Comparison of ENCODE assay signal across 8 mouse cellular contexts in genomic region chr1:64532589-64533470, GRCm38 (mm10). TPM values are rescaled to one million over a fixed set of nuclear protein-coding genes. Genes with fewer than 3 reads are reported as not detected.
DNase-seq lines count a peak whose midpoint lies in the region; ATAC-seq lines count a peak whose summit lies in the region.

Creb1 (plus strand) TSS chr1:64532645.

- H3K9ac ChIP-seq in heart, embryonic 14.5 days (ENCODE audit: low read length) = peak within 1 kb of the TSS; percentile 99
- H3K9ac ChIP-seq in liver, embryonic 13.5 days = peak within 1 kb of the TSS; percentile 96
- peak within 1 kb of the TSS; percentile 99 for H3K9ac ChIP-seq in stomach, embryonic 16.5 days (ENCODE audit: low read length)

- H3K27me3 ChIP-seq in heart, embryonic 14.5 days (ENCODE audit: control insufficient read depth, insufficient read depth, low read length) = no peaks in the 10 kb centered on the region
- H3K27me3 ChIP-seq in liver, embryonic 13.5 days = no peaks in the 10 kb centered on the region
- no peaks in the 10 kb centered on the region for H3K27me3 ChIP-seq in stomach, embryonic 16.5 days (ENCODE audit: control insufficient read depth, insufficient read depth, low read length)

- peak within 1 kb of the TSS; percentile 98 to 100 for H3K27ac ChIP-seq in heart, embryonic 14.5 days (replicated peaks in 1 of 2; ENCODE audit: control insufficient read depth in 1 of 2, insufficient read depth in 1 of 2, low read depth in 2 of 2, low read length in 2 of 2)
- peak within 1 kb of the TSS; percentile 99 for H3K27ac ChIP-seq in liver, embryonic 13.5 days
- peak within 1 kb of the TSS; percentile 100 for H3K27ac ChIP-seq in stomach, embryonic 16.5 days (ENCODE audit: low read length)

- peak; percentile 93 for DNase-seq in c-Kit-negative CD71-positive TER-119-positive erythroid progenitor cells, embryonic 14.5 days (ENCODE audit: low read depth, low spot score)
- peak; percentile 96 for DNase-seq in fibroblast of lung, adult 2 months (ENCODE audit: low read depth)
- peak; percentile 98 for DNase-seq in kidney, postnatal 14 days
- peak; percentile 96 for DNase-seq in liver, embryonic 13.5 days
- peak; percentile 99 for DNase-seq in neural tube, embryonic 10.5 days (ENCODE audit: extremely low spot score, low spot score)

- peaks cover 0 to 24% of the 10 kb centered on the region in 2 experiments; a peak in 2 of 4 replicates for H3K4me1 ChIP-seq in heart, embryonic 14.5 days (ENCODE audit: control insufficient read depth in 2 of 2, insufficient read depth in 2 of 2, low read length in 2 of 2)
- peaks cover 46% of the 10 kb centered on the region for H3K4me1 ChIP-seq in liver, embryonic 13.5 days (replicated peaks)
- H3K4me1 ChIP-seq in stomach, embryonic 16.5 days (ENCODE audit: control insufficient read depth, insufficient read depth, low read length) = peaks cover 11% of the 10 kb centered on the region

- peak; percentile 68 for ATAC-seq in CD4-positive, CD25-positive, alpha-beta regulatory T cell, adult 4 months
- peak; percentile 96 for ATAC-seq in heart, embryonic 14.5 days (ENCODE audit: insufficient number of reproducible peaks, insufficient read depth, low FRiP score, low read depth)
- peak; percentile 93 for ATAC-seq in liver, embryonic 13.5 days (ENCODE audit: low read depth)
- ATAC-seq in stomach, embryonic 16.5 days (ENCODE audit: insufficient read depth, low FRiP score) = peak; percentile 97

- peak within 1 kb of the TSS; percentile 90 to 99 for H3K4me3 ChIP-seq in heart, embryonic 14.5 days (ENCODE audit: control insufficient read depth in 1 of 2, insufficient read depth in 1 of 2, low read depth in 1 of 2, low read length in 2 of 2)
- peak within 1 kb of the TSS; percentile 90 for H3K4me3 ChIP-seq in liver, embryonic 13.5 days (replicated peaks)
- H3K4me3 ChIP-seq in stomach, embryonic 16.5 days (replicated peaks; ENCODE audit: low read length) = peak within 1 kb of the TSS; percentile 94

- H3K4me2 ChIP-seq in heart, embryonic 14.5 days (ENCODE audit: low read length) = peak within 1 kb of the TSS; percentile 90
- peak within 1 kb of the TSS; percentile 94 for H3K4me2 ChIP-seq in liver, embryonic 13.5 days
- peak within 1 kb of the TSS; percentile 97 for H3K4me2 ChIP-seq in stomach, embryonic 16.5 days (ENCODE audit: low read depth, low read length)

- H3K36me3 ChIP-seq in heart, embryonic 14.5 days (ENCODE audit: control insufficient read depth, insufficient read depth, low read length) = no peaks in the 10 kb centered on the region
- peaks cover 5% of the 10 kb centered on the region; the same call in 1 of the 2 replicates for H3K36me3 ChIP-seq in liver, embryonic 13.5 days
- H3K36me3 ChIP-seq in stomach, embryonic 16.5 days (ENCODE audit: control insufficient read depth, insufficient read depth, low read length) = peaks cover 4% of the 10 kb centered on the region; the same call in 1 of the 2 replicates

- WGBS in heart, embryonic 14.5 days = under 1% methylated on average over 106 of the region's 119 CpGs
- under 1% methylated on average over 89 of the region's 119 CpGs for WGBS in liver, embryonic 13.5 days (ENCODE audit: insufficient replicate concordance)
- under 1% methylated on average over 92 of the region's 119 CpGs for WGBS in stomach, embryonic 16.5 days

- 0 out of 2 replicates have a peak, but pooled peaks cover 4% of the 10 kb centered on the region for H3K9me3 ChIP-seq in heart, embryonic 14.5 days (ENCODE audit: control insufficient read depth, low read length)
- no peaks in the 10 kb centered on the region for H3K9me3 ChIP-seq in liver, embryonic 13.5 days (replicated peaks)
- peaks cover 4% of the 10 kb centered on the region; the same call in 1 of the 2 replicates for H3K9me3 ChIP-seq in stomach, embryonic 16.5 days (replicated peaks; ENCODE audit: control insufficient read depth, low read length)

RNA-seq across cellular contexts. Expression of gene Creb1, which starts in this region (rescaled TPM):
- polyA plus RNA-seq in CD4-positive, CD25-positive, alpha-beta regulatory T cell, adult 4 months (2017; shearing (Covaris generic)) = 10 to 100 TPM; 52.8 to 54.4 TPM
- polyA plus RNA-seq in heart, embryonic 14.5 days (2014; fragmentation: Nextera tagmentation; extraction: Ambion mirVana) = 30.5 and 32.0 TPM in 2 replicates
- 11.4 and 15.2 TPM in 2 replicates for polyA plus RNA-seq in liver, embryonic 13.5 days (2015; fragmentation: Nextera tagmentation; extraction: Ambion mirVana)
- 27.5 and 30.6 TPM in 2 replicates for polyA plus RNA-seq in stomach, embryonic 16.5 days (2015; fragmentation: Nextera tagmentation; extraction: Ambion mirVana)

Comparison
In these comparisons a context has a peak if more than half of its experiments do, and no peak if none do; other contexts are left out.
1. Peak in every context shown above with its lines: DNase-seq, ATAC-seq, H3K4me3 ChIP-seq and H3K27ac ChIP-seq.